Mouse (Mus musculus) heart, embryonic 13.5 days (tissue): ENCODE data around the gene Gm39566. TPM values are rescaled to one million over a fixed set of nuclear protein-coding genes. Genes with fewer than 3 reads are reported as not detected.

Experiments
- ATAC-seq: fragments of 200-750 bp; cut with Nextera tagmentation; 2 replicates; pipeline ENCODE4 v1.8.0; 2017; ENCODE audit warnings: moderate TSS enrichment; ENCODE audit not compliant: insufficient number of reproducible peaks, low FRiP score, low TSS enrichment; ENCODE audit errors: extremely low read depth
- H3K27ac ChIP-seq: fragments of 300-500 bp; sonication (generic); replicated peaks from 2 replicates; pipeline ENCODE4 v1.5.1; 2015; ENCODE audit warnings: moderate library complexity, mild to moderate bottlenecking, inconsistent platforms
- H3K27me3 ChIP-seq: fragments of 300-500 bp; sonication (generic); replicated peaks from 2 replicates; pipeline ENCODE4 v1.6.1; 2015; ENCODE audit warnings: mild to moderate bottlenecking, inconsistent platforms
- H3K36me3 ChIP-seq: fragments of 300-500 bp; sonication (generic); 2 replicates; pipeline ENCODE4 v1.6.1; 2015; ENCODE audit warnings: mild to moderate bottlenecking, inconsistent platforms
- H3K4me1 ChIP-seq: fragments of 300-500 bp; sonication (generic); 2 replicates; pipeline ENCODE4 v1.6.1; 2015; ENCODE audit warnings: inconsistent platforms
- H3K4me2 ChIP-seq: fragments of 300-500 bp; sonication (generic); 2 replicates; pipeline ENCODE4 v1.6.1; 2015; ENCODE audit warnings: inconsistent platforms, mild to moderate bottlenecking, moderate library complexity
- H3K4me3 ChIP-seq: fragments of 300-500 bp; sonication (generic); 2 replicates; pipeline ENCODE4 v1.5.1; 2015; ENCODE audit warnings: moderate library complexity, mild to moderate bottlenecking, inconsistent platforms
- H3K9ac ChIP-seq: fragments of 300-500 bp; sonication (generic); 2 replicates; pipeline ENCODE4 v1.6.1; 2015; ENCODE audit warnings: inconsistent platforms, mild to moderate bottlenecking, moderate library complexity
- H3K9me3 ChIP-seq: fragments of 300-500 bp; sonication (generic); 2 replicates; pipeline ENCODE4 v1.6.1; 2016; ENCODE audit warnings: inconsistent platforms
- WGBS: fragments of 180-500 bp; shearing (Covaris S2); methylation state at CpG from one replicate; pipeline ENCODE4 v1.1.7; 2015; ENCODE audit warnings: mixed read lengths; 5-methylcytosine and 5-hydroxymethylcytosine counted together
- polyA plus RNA-seq: library from polyadenylated mRNA; unstranded; fragments of >200 nt; fragmentation: Nextera tagmentation; extraction: Ambion mirVana; gene quantifications from 2 replicates; pipeline ENCODE4 v1.2.1, GENCODE M21; 2015

Gm39566 gene
- polyA plus RNA-seq, 1 experiment from 2014 or later: not detected

DNA sequence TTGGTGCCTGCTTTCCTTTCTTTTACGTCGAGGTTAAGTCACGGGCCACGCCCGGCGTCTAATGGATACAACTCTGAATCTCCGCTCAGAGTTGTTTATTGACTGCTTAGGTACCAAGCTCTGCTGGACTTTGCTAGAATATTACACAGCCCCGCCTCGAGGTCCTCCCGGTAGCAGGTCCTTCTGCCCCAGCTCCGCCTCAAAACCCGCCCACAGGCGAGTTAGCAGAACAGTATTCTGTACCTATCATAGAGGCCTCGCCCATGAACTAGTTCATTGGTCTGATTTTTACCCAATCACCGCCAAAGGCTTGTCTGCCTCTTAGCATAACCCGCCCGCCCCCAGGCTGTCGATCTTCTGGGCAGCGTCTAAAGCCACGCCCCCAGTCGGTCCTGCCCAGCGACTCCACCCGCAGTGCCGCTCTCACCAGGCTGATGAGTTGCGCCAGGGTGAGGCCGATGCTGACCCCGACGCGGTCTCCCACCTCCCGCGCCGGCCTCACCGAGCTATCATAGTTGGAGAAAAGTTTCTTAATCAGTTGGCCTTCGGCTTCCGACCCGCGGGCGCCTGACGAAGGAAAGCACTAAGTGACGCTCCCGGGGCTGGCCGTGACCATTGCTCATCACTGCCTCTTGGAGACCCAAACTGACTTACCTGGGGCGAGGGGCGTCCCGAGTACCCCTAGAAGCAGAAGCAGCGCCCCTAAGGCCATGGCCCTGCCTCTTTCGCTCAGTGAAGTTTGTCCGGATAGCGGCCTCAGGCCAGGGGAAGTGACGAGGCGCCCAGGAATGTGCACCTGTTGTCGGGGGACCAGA, 19.7 kb downstream of the Gm39566 start, which contains the start of gene Chrnb1:
Gene Chrnb1, minus strand, starts transcription at position 776 of the 815 bp plus-strand sequence.
- peak; percentile 97 for ATAC-seq
- Histone ChIP-seq H3K9me3 (no peaks in the 10 kb centered on the region), H3K36me3 (no peaks in the 10 kb centered on the region), H3K27me3 (peaks cover 40% of the 10 kb centered on the region), H3K9ac (peak within 1 kb of the TSS; percentile 80), H3K4me1 (peaks cover 32% of the 10 kb centered on the region), H3K4me3 (peak within 1 kb of the TSS; percentile 64), H3K27ac (peak within 1 kb of the TSS; percentile 57), H3K4me2 (peak within 1 kb of the TSS; percentile 99)
- 1% methylated on average over 52 of the region's 52 CpGs for WGBS

- 61% methylated on average over 5 of the region's 5 CpGs for WGBS
- H3K9me3 ChIP-seq: no peaks in the 10 kb centered on the region
- H3K27me3 ChIP-seq: peaks cover 28% of the 10 kb centered on the region
- H3K4me1 ChIP-seq: peaks cover 21% of the 10 kb centered on the region
- H3K9ac ChIP-seq: no peak overlapping the region
- no peak overlapping the region for H3K4me3 ChIP-seq
- no peak overlapping the region for H3K27ac ChIP-seq
- no peaks in the 10 kb centered on the region for H3K36me3 ChIP-seq
- no peak for ATAC-seq
- no peak overlapping the region for H3K4me2 ChIP-seq
Measured at GRCm38 (mm10) chr11:69793429-69793828, 21.7 kb downstream of the Gm39566 start.

DNA sequence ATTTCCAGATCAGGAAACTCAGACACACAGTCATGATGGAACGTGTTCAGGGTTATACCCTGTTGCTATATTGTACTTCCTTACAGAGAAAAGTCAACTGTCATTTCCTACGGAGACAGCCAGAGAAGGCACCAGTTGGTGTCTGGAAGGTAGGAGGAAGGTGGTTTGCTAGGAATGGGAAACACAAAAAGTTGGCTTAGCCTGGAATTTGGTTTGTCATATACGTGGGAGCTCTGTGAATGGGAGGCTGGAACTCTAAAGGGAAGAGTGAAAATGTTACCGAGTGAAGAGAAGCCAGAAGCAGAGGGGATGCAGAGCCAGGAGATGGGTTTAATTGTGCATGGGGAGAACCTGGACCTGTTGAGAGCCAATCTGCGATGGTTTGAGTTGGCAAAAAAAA, 23.7 kb downstream of the Gm39566 start:
- H3K27ac ChIP-seq: no peak overlapping the region
- 70% methylated on average over 5 of the region's 5 CpGs for WGBS
- ATAC-seq: no peak

GRCm38 (mm10) chr11:69789431-69789830, 25.7 kb downstream of the Gm39566 start:
- H3K9ac ChIP-seq: no peak overlapping the region
- no peaks in the 10 kb centered on the region for H3K9me3 ChIP-seq
- ATAC-seq: no peak
- H3K27ac ChIP-seq: no peak overlapping the region
- no peak overlapping the region for H3K4me3 ChIP-seq
- peaks cover 18% of the 10 kb centered on the region; the same call in 1 of the 2 replicates for H3K4me1 ChIP-seq
- peaks cover 8% of the 10 kb centered on the region; the same call in 1 of the 2 replicates for H3K27me3 ChIP-seq
- no peak overlapping the region for H3K4me2 ChIP-seq
- no peaks in the 10 kb centered on the region for H3K36me3 ChIP-seq
- 45% methylated on average over 5 of the region's 5 CpGs for WGBS

More for the DNA sequence above, 23.7 kb downstream of the Gm39566 start:
- Histone ChIP-seq H3K4me3 (no peak overlapping the region), H3K4me2 (no peak overlapping the region), H3K9me3 (no peaks in the 10 kb centered on the region), H3K4me1 (peaks cover 21% of the 10 kb centered on the region), H3K36me3 (no peaks in the 10 kb centered on the region), H3K9ac (no peak overlapping the region), H3K27me3 (peaks cover 11% of the 10 kb centered on the region)

DNA sequence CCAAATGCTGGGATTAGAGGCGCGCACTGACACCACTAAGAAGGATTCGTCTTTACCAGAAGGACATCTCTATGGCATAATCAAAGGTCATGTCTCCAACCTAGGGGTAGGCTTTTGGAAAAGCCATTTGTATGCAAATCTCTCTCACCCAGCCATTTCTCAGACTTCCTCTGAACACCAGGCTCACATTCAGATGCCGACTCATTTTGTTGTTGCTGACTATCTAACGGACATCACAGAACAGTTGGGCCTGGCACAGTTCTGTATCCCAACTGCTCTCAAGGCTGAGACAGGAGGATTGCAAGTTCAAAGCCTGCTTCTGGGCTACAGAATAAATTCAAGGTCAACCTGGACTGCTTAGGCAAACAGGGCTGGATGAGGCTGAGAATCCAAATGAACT, 27.8 kb downstream of the Gm39566 start:
- Histone ChIP-seq H3K4me3 (no peak overlapping the region), H3K9me3 (no peaks in the 10 kb centered on the region), H3K27me3 (no peaks in the 10 kb centered on the region), H3K36me3 (no peaks in the 10 kb centered on the region), H3K4me1 (peaks cover 20% of the 10 kb centered on the region; the same call in 1 of the 2 replicates), H3K9ac (no peak overlapping the region), H3K27ac (no peak overlapping the region), H3K4me2 (no peak overlapping the region)
- no peak for ATAC-seq
- 85% methylated on average over 5 of the region's 5 CpGs for WGBS

GRCm38 (mm10) chr11:69784793-69785272, 30.3 kb downstream of the Gm39566 start:
- no peaks in the 10 kb centered on the region for H3K9me3 ChIP-seq
- peak overlapping the region; percentile 58 for H3K4me2 ChIP-seq
- 0 out of 2 replicates have a peak, but pooled peaks cover 6% of the 10 kb centered on the region for H3K27me3 ChIP-seq
- no peak for ATAC-seq
- 0 out of 2 replicates have a peak, but pooled peaks cover 16% of the 10 kb centered on the region for H3K4me1 ChIP-seq
- H3K36me3 ChIP-seq: no peaks in the 10 kb centered on the region
- H3K9ac ChIP-seq: peak overlapping the region; percentile 33; the same call in 1 of the 2 replicates
- no peak overlapping the region for H3K27ac ChIP-seq
- 24% methylated on average over 15 of the region's 15 CpGs for WGBS
- H3K4me3 ChIP-seq: peak overlapping the region; percentile 28

DNA sequence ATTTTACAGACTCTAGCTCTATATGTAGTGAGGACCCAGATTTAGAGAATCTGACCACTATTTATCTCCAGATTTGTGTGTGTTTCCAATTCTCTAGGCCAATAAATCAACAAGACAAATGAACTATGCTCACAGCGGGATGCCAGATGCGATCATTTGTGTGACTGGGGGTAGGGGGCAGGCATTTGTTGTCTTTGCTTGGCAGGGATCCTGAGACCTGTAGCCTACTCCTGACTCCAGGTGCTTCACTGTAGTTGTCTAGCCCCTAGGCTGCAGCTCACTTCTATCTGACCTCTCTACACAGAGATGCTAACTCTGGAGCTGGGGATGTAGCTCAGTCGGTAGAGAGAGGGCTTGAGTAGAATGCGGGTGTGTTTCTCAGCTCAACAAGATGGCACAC, 33.3 kb downstream of the Gm39566 start:
- Histone ChIP-seq H3K4me1 (peaks cover 32% of the 10 kb centered on the region), H3K9me3 (no peaks in the 10 kb centered on the region), H3K9ac (no peak overlapping the region), H3K27ac (no peak overlapping the region), H3K27me3 (peaks cover 11% of the 10 kb centered on the region; the same call in 1 of the 2 replicates), H3K4me3 (no peak overlapping the region), H3K4me2 (no peak overlapping the region), H3K36me3 (peaks cover 18% of the 10 kb centered on the region)
- WGBS: 40% methylated on average over 4 of the region's 4 CpGs
- ATAC-seq: no peak

DNA sequence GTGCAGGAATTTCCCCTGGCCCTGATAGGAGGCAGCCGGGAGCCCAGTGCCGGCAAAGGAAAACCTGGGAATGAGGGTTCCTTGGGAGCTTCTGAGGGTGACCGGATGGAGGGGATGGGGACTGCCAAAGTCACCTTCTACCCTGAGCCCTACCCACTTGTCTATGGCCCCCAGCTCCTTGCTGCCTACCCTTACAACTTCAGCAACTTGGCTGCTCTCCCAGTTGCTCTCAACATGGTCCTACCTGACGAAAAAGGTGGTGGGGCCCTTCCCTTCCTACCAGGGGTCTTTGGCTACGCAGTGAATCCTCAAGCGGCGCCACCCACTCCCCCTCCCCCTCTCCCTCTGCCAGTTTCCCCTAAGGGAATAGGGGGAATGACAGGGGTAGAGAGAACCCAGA, 36.1 kb downstream of the Gm39566 start:
- H3K4me1 ChIP-seq: peaks cover 37% of the 10 kb centered on the region
- peak overlapping the region; percentile 20; the same call in 1 of the 2 replicates for H3K4me2 ChIP-seq
- peaks cover 35% of the 10 kb centered on the region for H3K36me3 ChIP-seq
- no peak overlapping the region for H3K27ac ChIP-seq
- ATAC-seq: no peak
- WGBS: 39% methylated on average over 7 of the region's 7 CpGs
- H3K9me3 ChIP-seq: no peaks in the 10 kb centered on the region
- no peak overlapping the region for H3K4me3 ChIP-seq
- H3K9ac ChIP-seq: peak overlapping the region; percentile 21; the same call in 1 of the 2 replicates
- peaks cover 11% of the 10 kb centered on the region; the same call in 1 of the 2 replicates for H3K27me3 ChIP-seq

- H3K27me3 ChIP-seq: peaks cover 11% of the 10 kb centered on the region; the same call in 1 of the 2 replicates
- no peaks in the 10 kb centered on the region for H3K9me3 ChIP-seq
- peaks cover 37% of the 10 kb centered on the region for H3K4me1 ChIP-seq
- no peak overlapping the region for H3K4me3 ChIP-seq
- peak overlapping the region; percentile 21 for H3K9ac ChIP-seq
- no peak for ATAC-seq
- no peak overlapping the region for H3K27ac ChIP-seq
- H3K4me2 ChIP-seq: peak overlapping the region; percentile 20; the same call in 1 of the 2 replicates
- H3K36me3 ChIP-seq: peaks cover 35% of the 10 kb centered on the region
- WGBS: 65% methylated on average over 23 of the region's 23 CpGs
Measured at GRCm38 (mm10) chr11:69778258-69778982, 36.7 kb downstream of the Gm39566 start.

DNA sequence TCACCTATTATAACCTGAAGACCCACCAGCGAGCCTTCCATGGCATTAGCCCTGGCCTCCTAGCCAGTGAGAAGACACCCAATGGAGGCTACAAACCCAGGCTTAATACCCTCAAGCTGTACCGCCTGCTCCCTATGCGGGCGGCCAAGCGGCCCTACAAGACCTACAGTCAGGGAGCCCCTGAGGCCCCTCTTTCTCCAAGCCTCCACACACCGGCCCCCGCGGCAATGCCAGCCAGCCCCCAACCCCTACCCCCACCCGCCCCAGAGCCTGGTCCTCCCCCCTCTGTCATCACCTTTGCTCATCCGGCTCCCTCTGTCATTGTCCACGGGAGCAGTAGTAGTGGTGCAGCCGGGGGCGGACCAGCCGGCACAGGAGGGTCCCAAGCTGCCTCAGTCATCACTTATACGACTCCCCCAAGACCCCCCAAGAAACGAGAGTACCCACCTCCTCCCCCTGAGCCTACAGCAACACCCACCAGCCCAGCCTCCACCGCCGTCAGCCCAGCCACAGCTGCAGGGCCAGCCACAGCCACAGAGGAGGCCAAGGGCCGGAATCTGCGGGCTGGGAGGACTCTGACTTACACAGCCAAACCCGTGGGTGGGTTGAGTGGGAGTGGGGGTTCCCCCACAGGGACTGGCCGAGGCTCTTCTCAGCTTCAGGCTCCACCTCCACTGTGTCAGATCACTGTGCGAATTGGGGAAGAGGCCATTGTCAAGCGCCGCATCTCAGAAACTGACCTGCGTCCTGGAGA, 37.4 kb downstream of the Gm39566 start:
- WGBS: 60% methylated on average over 26 of the region's 26 CpGs
- H3K27me3 ChIP-seq: peaks cover 11% of the 10 kb centered on the region; the same call in 1 of the 2 replicates
- ATAC-seq: 0 out of 2 replicates have a peak, but pooled peaks have one; percentile 11

More for the DNA sequence above, 37.4 kb downstream of the Gm39566 start:
- peaks cover 41% of the 10 kb centered on the region for H3K36me3 ChIP-seq
- no peaks in the 10 kb centered on the region for H3K9me3 ChIP-seq
- peak overlapping the region; percentile 10; the same call in 1 of the 2 replicates for H3K9ac ChIP-seq
- H3K27ac ChIP-seq: no peak overlapping the region
- peaks cover 40% of the 10 kb centered on the region for H3K4me1 ChIP-seq
- no peak overlapping the region for H3K4me2 ChIP-seq
- no peak overlapping the region for H3K4me3 ChIP-seq
